Mouse (Mus musculus) small intestine, adult 2 months (tissue): ENCODE measurements around the gene Gnmt.

Experiments used
- CTCF ChIP-seq: fragments of 200-500 bp; IDR thresholded peaks from 2 replicates; pipeline ENCODE4 v1.5.1; 2012; ENCODE audit warnings: low read depth, mild to moderate bottlenecking, control low read depth, inconsistent platforms, low read length, moderate library complexity, mixed read lengths; ENCODE audit not compliant: insufficient replicate concordance, insufficient read length; ENCODE audit errors: extremely low read depth
- POLR2A ChIP-seq: fragments of 200-500 bp; IDR thresholded peaks from 2 replicates; pipeline ENCODE4 v1.6.1; 2012; ENCODE audit warnings: low read depth, mild to moderate bottlenecking, control low read depth, inconsistent platforms, low read length, moderate library complexity

DNA sequence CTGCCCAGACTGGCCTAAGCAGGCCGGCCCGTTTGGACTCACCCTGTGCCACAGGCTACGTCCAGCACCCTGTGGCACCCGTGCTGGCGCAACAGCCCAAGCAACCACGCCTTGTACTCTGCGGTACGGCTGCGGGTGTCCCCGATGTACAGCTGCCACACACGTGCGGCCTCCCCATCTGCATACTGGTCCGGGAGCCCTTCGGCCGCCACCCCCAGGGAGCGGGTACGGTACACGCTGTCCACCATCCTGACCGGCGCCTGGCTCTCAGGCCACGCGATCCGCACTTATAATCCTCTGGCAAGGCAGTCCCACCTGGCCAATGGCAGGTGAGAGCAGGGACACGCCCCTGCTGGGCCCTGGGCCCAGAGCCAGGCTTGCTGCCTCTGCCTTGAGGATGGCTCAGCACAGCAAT, at the start of gene Gnmt:
- TF ChIP-seq POLR2A: no peak
- no peak for TF ChIP-seq CTCF
